Mouse (Mus musculus) embryonic facial prominence, embryonic 15.5 days (tissue): ENCODE measurements around the gene Zdhhc5. TPM values are rescaled to one million over a fixed set of nuclear protein-coding genes. Genes with fewer than 3 reads are reported as not detected.

Experiments
- ATAC-seq: fragments of 200-750 bp; cut with Nextera tagmentation; 2 replicates; pipeline ENCODE4 v1.8.0; 2017; ENCODE audit warnings: low read depth, moderate TSS enrichment; ENCODE audit not compliant: insufficient number of reproducible peaks, low FRiP score, low TSS enrichment
- H3K27ac ChIP-seq: fragments of 300-500 bp; sonication (generic); replicated peaks from 2 replicates; pipeline ENCODE4 v1.5.1; 2015; ENCODE audit warnings: mild to moderate bottlenecking, inconsistent platforms
- H3K27me3 ChIP-seq: fragments of 300-500 bp; sonication (generic); 2 replicates; pipeline ENCODE4 v1.6.1; 2015; ENCODE audit warnings: inconsistent platforms
- H3K36me3 ChIP-seq: fragments of 300-500 bp; sonication (generic); 2 replicates; pipeline ENCODE4 v1.6.1; 2015; ENCODE audit warnings: mild to moderate bottlenecking, inconsistent platforms
- H3K4me1 ChIP-seq: fragments of 300-500 bp; sonication (generic); 2 replicates; pipeline ENCODE4 v1.6.1; 2015; ENCODE audit warnings: inconsistent platforms
- H3K4me2 ChIP-seq: fragments of 300-500 bp; sonication (generic); replicated peaks from 2 replicates; pipeline ENCODE4 v1.6.1; 2015; ENCODE audit warnings: mild to moderate bottlenecking, inconsistent platforms
- H3K4me3 ChIP-seq: fragments of 300-500 bp; sonication (generic); replicated peaks from 2 replicates; pipeline ENCODE4 v1.5.1; 2015; ENCODE audit warnings: mild to moderate bottlenecking, inconsistent platforms
- H3K9ac ChIP-seq: fragments of 300-500 bp; sonication (generic); 2 replicates; pipeline ENCODE4 v1.6.1; 2015; ENCODE audit warnings: inconsistent platforms
- H3K9me3 ChIP-seq: fragments of 300-500 bp; sonication (generic); replicated peaks from 2 replicates; pipeline ENCODE4 v1.6.1; 2016; ENCODE audit warnings: inconsistent platforms
- WGBS: fragments of 180-500 bp; shearing (Covaris S2); methylation state at CpG from one replicate; pipeline ENCODE4 v1.1.7; 2015; 5-methylcytosine and 5-hydroxymethylcytosine counted together
- polyA plus RNA-seq: library from polyadenylated mRNA; unstranded; fragments of >200 nt; fragmentation: Nextera tagmentation; extraction: Ambion mirVana; gene quantifications from 2 replicates; pipeline ENCODE4 v1.2.1, GENCODE M21; 2015

Zdhhc5 gene
- polyA plus RNA-seq, 1 experiment from 2014 or later, result 28.1 TPM

GRCm38 (mm10) chr2:84743561-84743960, 28.6 kb upstream of the Zdhhc5 start, which contains the start of gene Gm19426:
TSS of gene Gm19426 (minus strand) at chr2:84743655.
- peaks cover 48% of the 10 kb centered on the region for H3K4me1 ChIP-seq
- H3K36me3 ChIP-seq, result 0 out of 2 replicates have a peak, but pooled peaks cover 5% of the 10 kb centered on the region
- peak within 1 kb of the TSS; percentile 98 for H3K9ac ChIP-seq
- peak within 1 kb of the TSS; percentile 99 for H3K27ac ChIP-seq
- peak; percentile 92 for ATAC-seq
- peak within 1 kb of the TSS; percentile 91 for H3K4me3 ChIP-seq
- H3K27me3 ChIP-seq, result no peaks in the 10 kb centered on the region
- H3K9me3 ChIP-seq, result no peaks in the 10 kb centered on the region
- WGBS, result under 1% methylated on average over 23 of the region's 25 CpGs
- peak within 1 kb of the TSS; percentile 85 for H3K4me2 ChIP-seq

GRCm38 (mm10) chr2:84742451-84743283, 27.7 kb upstream of the Zdhhc5 start:
- H3K4me2 ChIP-seq, result peak overlapping the region; percentile 85
- H3K9me3 ChIP-seq, result no peaks in the 10 kb centered on the region
- peak overlapping the region; percentile 91 for H3K4me3 ChIP-seq
- WGBS, result 1% methylated on average over 25 of the region's 26 CpGs
- H3K36me3 ChIP-seq, result 0 out of 2 replicates have a peak, but pooled peaks cover 5% of the 10 kb centered on the region
- H3K4me1 ChIP-seq, result peaks cover 57% of the 10 kb centered on the region
- H3K27me3 ChIP-seq, result no peaks in the 10 kb centered on the region
- peak overlapping the region; percentile 98 for H3K9ac ChIP-seq
- peak overlapping the region; percentile 99 for H3K27ac ChIP-seq
- ATAC-seq, result peak; percentile 61

GRCm38 (mm10) chr2:84741841-84742450, 27.0 kb upstream of the Zdhhc5 start:
- peak overlapping the region; percentile 99 for H3K27ac ChIP-seq
- H3K4me1 ChIP-seq, result peaks cover 64% of the 10 kb centered on the region
- peak overlapping the region; percentile 98 for H3K9ac ChIP-seq
- H3K36me3 ChIP-seq, result 0 out of 2 replicates have a peak, but pooled peaks cover 5% of the 10 kb centered on the region
- no peaks in the 10 kb centered on the region for H3K9me3 ChIP-seq
- 6% methylated on average over 5 of the region's 5 CpGs for whole genome bisulfite sequencing
- peak overlapping the region; percentile 85 for H3K4me2 ChIP-seq
- H3K27me3 ChIP-seq, result no peaks in the 10 kb centered on the region
- ATAC-seq, result no peak
- peak overlapping the region; percentile 91 for H3K4me3 ChIP-seq

- Histone ChIP-seq H3K4me1 (peaks cover 76% of the 10 kb centered on the region), H3K9ac (no peak overlapping the region), H3K27me3 (no peaks in the 10 kb centered on the region), H3K4me3 (0 out of 2 replicates have a peak overlapping the region, but pooled peaks have one; percentile 6), H3K27ac (peak overlapping the region; percentile 99; the same call in 1 of the 2 replicates), H3K9me3 (no peaks in the 10 kb centered on the region), H3K36me3 (0 out of 2 replicates have a peak, but pooled peaks cover 5% of the 10 kb centered on the region), H3K4me2 (peak overlapping the region; percentile 85; the same call in 1 of the 2 replicates)
- 74% methylated on average over 15 of the region's 15 CpGs for WGBS
- ATAC-seq, result no peak
Measured at GRCm38 (mm10) chr2:84740608-84741333, 25.8 kb upstream of the Zdhhc5 start.

GRCm38 (mm10) chr2:84738271-84738911, 23.4 kb upstream of the Zdhhc5 start:
- H3K36me3 ChIP-seq, result 0 out of 2 replicates have a peak, but pooled peaks cover 5% of the 10 kb centered on the region
- WGBS, result under 1% methylated on average over 12 of the region's 12 CpGs
- H3K9ac ChIP-seq, result no peak overlapping the region
- peak overlapping the region; percentile 14 for H3K4me3 ChIP-seq
- no peaks in the 10 kb centered on the region for H3K27me3 ChIP-seq
- peak overlapping the region; percentile 44 for H3K4me2 ChIP-seq
- H3K27ac ChIP-seq, result peak overlapping the region; percentile 12
- H3K4me1 ChIP-seq, result peaks cover 92% of the 10 kb centered on the region
- H3K9me3 ChIP-seq, result no peaks in the 10 kb centered on the region
- ATAC-seq, result no peak

GRCm38 (mm10) chr2:84737451-84737925, 22.5 kb upstream of the Zdhhc5 start:
- 0 out of 2 replicates have a peak, but pooled peaks cover 5% of the 10 kb centered on the region for H3K36me3 ChIP-seq
- 0 out of 2 replicates have a peak overlapping the region, but pooled peaks have one; percentile 26 for H3K4me2 ChIP-seq
- H3K9me3 ChIP-seq, result no peaks in the 10 kb centered on the region
- no peak for ATAC-seq
- peak overlapping the region; percentile 2; the same call in 1 of the 2 replicates for H3K27ac ChIP-seq
- H3K9ac ChIP-seq, result no peak overlapping the region
- WGBS, result 7% methylated on average over 8 of the region's 8 CpGs
- H3K4me1 ChIP-seq, result peaks cover 91% of the 10 kb centered on the region
- H3K27me3 ChIP-seq, result no peaks in the 10 kb centered on the region
- H3K4me3 ChIP-seq, result no peak overlapping the region

GRCm38 (mm10) chr2:84736312-84737161, 21.6 kb upstream of the Zdhhc5 start:
- ATAC-seq, result no peak
- Histone ChIP-seq H3K27ac (no peak overlapping the region), H3K9me3 (no peaks in the 10 kb centered on the region), H3K4me2 (peak overlapping the region; percentile 26), H3K9ac (no peak overlapping the region), H3K4me3 (peak overlapping the region; percentile 1; the same call in 1 of the 2 replicates), H3K36me3 (0 out of 2 replicates have a peak, but pooled peaks cover 5% of the 10 kb centered on the region), H3K4me1 (peaks cover 82% of the 10 kb centered on the region), H3K27me3 (no peaks in the 10 kb centered on the region)
- 6% methylated on average over 27 of the region's 27 CpGs for WGBS

GRCm38 (mm10) chr2:84735346-84735920, 20.5 kb upstream of the Zdhhc5 start:
- Histone ChIP-seq H3K4me2 (peak overlapping the region; percentile 59), H3K4me3 (peak overlapping the region; percentile 49), H3K9ac (no peak overlapping the region), H3K27me3 (no peaks in the 10 kb centered on the region), H3K9me3 (no peaks in the 10 kb centered on the region), H3K4me1 (peaks cover 71% of the 10 kb centered on the region), H3K36me3 (0 out of 2 replicates have a peak, but pooled peaks cover 5% of the 10 kb centered on the region), H3K27ac (no peak overlapping the region; the same call in 1 of the 2 replicates)
- 12% methylated on average over 7 of the region's 7 CpGs for WGBS
- no peak for ATAC-seq

- Histone ChIP-seq H3K4me2 (peak overlapping the region; percentile 59), H3K36me3 (0 out of 2 replicates have a peak, but pooled peaks cover under 1% of the 10 kb centered on the region), H3K27me3 (no peaks in the 10 kb centered on the region), H3K4me1 (peaks cover 66% of the 10 kb centered on the region), H3K9me3 (no peaks in the 10 kb centered on the region), H3K27ac (no peak overlapping the region), H3K9ac (0 out of 2 replicates have a peak overlapping the region, but pooled peaks have one; percentile 42), H3K4me3 (peak overlapping the region; percentile 49)
- WGBS, result 4% methylated on average over 2 of the region's 2 CpGs
- no peak for ATAC-seq
Measured at GRCm38 (mm10) chr2:84734919-84735318, 19.9 kb upstream of the Zdhhc5 start.
